Mouse (Mus musculus) ovary, postnatal 14 days (tissue): ENCODE data around the gene Ppm1h.

Source experiments
- DNase-seq: peaks from one replicate; pipeline ENCODE4 v3.0.0; 2022; ENCODE audit warnings: low spot score

Gene Ppm1h

GRCm38 (mm10) chr10:122746211-122746610, 67.6 kb downstream of the Ppm1h start:
- no peak for DNase-seq

- DNase-seq, result no peak
Observed at GRCm38 (mm10) chr10:122747151-122747925, 68.8 kb downstream of the Ppm1h start.

- no peak for DNase-seq
Observed at GRCm38 (mm10) chr10:122748361-122748951, 69.9 kb downstream of the Ppm1h start.

GRCm38 (mm10) chr10:122749071-122749470, 70.5 kb downstream of the Ppm1h start:
- DNase-seq, result no peak

GRCm38 (mm10) chr10:122749876-122750275, 71.3 kb downstream of the Ppm1h start:
- no peak for DNase-seq

- no peak for DNase-seq
Observed at GRCm38 (mm10) chr10:122752950-122753923, 74.7 kb downstream of the Ppm1h start.

GRCm38 (mm10) chr10:122753924-122754307, 75.4 kb downstream of the Ppm1h start:
- no peak for DNase-seq

- no peak for DNase-seq
Observed at GRCm38 (mm10) chr10:122754967-122755366, 76.4 kb downstream of the Ppm1h start.

GRCm38 (mm10) chr10:122756879-122757530, 78.4 kb downstream of the Ppm1h start:
- DNase-seq, result no peak

- DNase-seq, result no peak
Observed at GRCm38 (mm10) chr10:122757727-122758126, 79.2 kb downstream of the Ppm1h start.

GRCm38 (mm10) chr10:122758346-122758745, 79.8 kb downstream of the Ppm1h start:
- no peak for DNase-seq

GRCm38 (mm10) chr10:122759729-122760128, 81.2 kb downstream of the Ppm1h start:
- no peak for DNase-seq

GRCm38 (mm10) chr10:122760469-122761307, 82.1 kb downstream of the Ppm1h start:
- no peak for DNase-seq

GRCm38 (mm10) chr10:122762772-122763511, 84.4 kb downstream of the Ppm1h start:
- DNase-seq, result no peak

- DNase-seq, result no peak
Observed at GRCm38 (mm10) chr10:122763596-122763995, 85.0 kb downstream of the Ppm1h start.

GRCm38 (mm10) chr10:122764653-122765052, 86.1 kb downstream of the Ppm1h start:
- DNase-seq, result no peak

GRCm38 (mm10) chr10:122765521-122765920, 87.0 kb downstream of the Ppm1h start:
- DNase-seq, result no peak

GRCm38 (mm10) chr10:122765992-122766391, 87.4 kb downstream of the Ppm1h start:
- DNase-seq, result no peak

GRCm38 (mm10) chr10:122768204-122768892, 89.8 kb downstream of the Ppm1h start:
- DNase-seq, result no peak

- no peak for DNase-seq
Observed at GRCm38 (mm10) chr10:122768893-122769341, 90.4 kb downstream of the Ppm1h start.
